Mouse (Mus musculus) layer of hippocampus, postnatal 25 days (tissue): Measurements from ENCODE around the gene Atg9b. TPM values are rescaled to one million over a fixed set of nuclear protein-coding genes. Genes with fewer than 3 reads are reported as not detected.

Experiments used
- DNase-seq, 2 experiments: peaks; one replicate each; pipeline ENCODE4 v3.0.0; 2022; ENCODE audit warnings: mixed read lengths in 2 of 2, low spot score in 1 of 2; ENCODE audit errors: extremely low spot score in 1 of 2
- total RNA-seq, 2 experiments: library from RNA; stranded (reverse); gene quantifications; 2 replicates each; pipeline ENCODE4 v1.2.3; 2021

The Atg9b gene
- total RNA-seq, 2 experiments from 2014 or later: 2.6 to 3.3 TPM

DNA sequence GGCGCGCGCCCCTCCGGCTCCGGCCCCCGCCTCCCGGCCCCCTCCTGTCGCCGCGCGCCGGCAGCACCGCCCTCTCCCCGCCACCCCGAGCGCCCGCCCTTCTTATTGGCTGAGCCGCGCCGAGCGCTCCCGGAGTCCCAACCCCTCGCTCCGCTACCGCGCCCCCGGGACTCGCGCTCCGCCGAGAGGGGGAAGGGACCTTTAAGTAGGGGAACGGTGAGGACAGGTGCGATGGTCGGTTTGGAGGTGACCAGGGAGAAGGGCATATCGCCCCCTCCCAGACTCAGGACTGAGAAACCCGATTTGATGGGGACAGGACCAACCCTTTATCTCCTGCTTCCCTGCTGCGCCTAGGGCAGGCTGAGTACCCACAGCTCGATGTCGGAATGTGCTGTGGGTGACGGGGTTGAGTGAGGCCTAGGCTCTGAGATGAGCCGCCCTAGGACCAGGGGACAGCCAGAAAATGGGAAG, 40.2 kb downstream of the Atg9b start:
- peak; percentile 79 to 80 for DNase-seq

DNA sequence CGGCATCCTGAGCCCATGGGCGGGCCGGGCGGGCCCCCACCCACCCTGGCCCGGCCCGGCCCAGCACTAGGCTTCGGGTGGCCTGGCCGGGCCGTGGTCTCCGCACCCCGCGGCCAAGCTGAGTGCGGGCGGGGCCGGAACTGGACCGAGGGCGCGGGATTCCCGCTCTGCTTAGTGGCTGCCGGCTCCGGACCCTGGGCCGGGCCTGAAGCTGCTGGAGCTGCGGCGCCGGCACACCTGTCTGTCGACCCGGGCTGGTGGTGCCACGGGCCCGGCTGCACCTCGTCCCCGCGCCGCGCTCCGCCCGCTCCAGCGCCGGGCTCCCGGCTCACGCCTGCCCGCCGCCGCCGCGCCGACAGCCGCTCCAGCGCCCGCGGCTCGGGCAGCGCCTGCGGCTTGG, 40.7 kb downstream of the Atg9b start, which contains the start of gene Kcnh2:
Gene Kcnh2 (minus strand): TSS at position 327 of the 400 bp plus-strand sequence.
- DNase-seq: no peak

DNA sequence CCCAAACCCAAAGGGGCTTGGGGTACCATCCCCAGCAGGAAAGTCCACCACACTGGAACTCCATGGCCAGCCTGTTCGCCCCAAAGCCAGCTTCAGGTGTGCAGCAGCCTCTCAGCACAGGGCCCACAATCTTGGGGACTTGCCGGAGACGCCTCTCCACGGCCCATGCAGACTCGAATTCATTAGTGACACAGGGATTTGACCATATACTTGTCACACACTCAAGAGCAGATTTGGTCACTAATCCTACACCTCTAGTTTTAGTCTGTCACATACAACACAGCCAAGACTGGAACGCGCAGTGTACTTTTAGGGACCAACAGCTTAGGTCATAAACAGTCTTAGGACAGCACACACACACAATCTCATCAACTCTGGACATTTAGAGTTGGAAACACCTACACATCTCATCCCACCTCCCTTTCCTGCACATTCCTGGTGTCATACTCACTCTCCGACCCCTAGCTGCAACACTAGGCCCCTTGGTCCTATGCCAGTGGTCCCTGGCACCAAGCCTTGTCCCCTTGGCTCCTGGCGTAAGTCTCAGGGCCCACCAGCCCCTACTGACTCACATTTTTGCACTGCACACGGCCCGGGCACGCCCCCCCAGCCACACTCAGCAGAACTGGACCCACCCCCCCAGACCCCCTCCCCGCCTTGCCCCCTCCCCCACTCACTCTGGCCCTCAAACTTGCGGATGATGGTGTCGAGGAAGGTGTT, 41.3 kb downstream of the Atg9b start:
- no peak for DNase-seq

DNA sequence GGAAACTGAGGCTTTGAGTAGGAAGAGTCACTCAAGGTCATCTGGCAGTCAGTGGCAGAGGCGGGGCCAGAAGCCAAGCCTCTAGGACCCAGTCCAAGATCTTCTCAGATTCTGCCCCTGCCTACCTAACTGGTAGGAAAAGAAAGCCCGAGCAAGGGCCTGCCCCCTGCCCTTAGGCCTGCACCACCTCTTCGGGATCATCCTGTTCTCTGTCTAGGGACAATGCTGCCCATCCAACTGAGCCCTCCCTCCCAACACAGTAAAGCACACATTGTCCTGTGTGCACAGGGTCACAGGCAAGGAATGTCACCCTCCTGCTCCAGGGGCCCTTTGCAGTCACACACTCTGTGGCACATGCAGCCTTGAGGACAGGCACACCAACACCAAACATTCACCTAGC, 41.9 kb downstream of the Atg9b start:
- DNase-seq: no peak

DNA sequence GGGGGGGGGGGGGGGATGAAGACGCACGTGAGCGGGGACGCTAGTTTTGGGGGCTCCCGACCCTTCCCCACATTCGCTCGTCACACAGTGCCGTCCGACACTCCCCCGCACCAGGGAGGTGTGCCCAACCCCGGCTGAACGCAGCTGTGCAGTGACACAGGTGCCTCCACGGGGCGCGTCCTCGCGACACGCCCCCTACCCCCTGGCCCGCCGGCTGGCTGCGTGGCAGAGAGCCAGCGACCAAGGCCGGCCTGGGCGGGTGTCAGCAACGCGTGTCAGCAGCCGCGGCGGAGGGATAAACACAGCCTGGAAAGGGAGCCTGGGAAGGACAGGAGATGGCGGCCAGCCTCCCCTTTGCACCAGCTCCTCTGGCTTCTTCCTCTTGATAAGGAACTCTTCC, 43.4 kb downstream of the Atg9b start:
- no peak for DNase-seq

DNA sequence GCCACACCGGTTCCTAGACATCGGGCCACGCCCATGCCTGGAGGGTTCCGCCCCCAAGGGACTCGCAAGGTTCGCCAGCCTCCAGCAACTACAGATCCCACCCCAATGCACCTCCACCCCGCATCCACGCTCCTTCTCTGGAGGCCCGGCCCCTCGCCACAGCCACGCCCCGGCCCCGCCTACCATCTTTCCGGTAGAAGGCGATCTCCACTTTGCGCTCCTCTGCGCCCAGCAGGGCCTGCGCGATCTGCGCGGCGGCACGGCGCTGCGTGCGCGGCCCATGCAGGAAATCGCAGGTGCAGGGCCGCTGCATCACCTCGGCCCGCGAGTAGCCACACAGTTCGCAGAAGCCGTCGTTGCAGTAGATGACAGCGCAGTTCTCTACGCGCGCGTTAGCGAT, 43.8 kb downstream of the Atg9b start:
- DNase-seq: peak; percentile 43 to 58

DNA sequence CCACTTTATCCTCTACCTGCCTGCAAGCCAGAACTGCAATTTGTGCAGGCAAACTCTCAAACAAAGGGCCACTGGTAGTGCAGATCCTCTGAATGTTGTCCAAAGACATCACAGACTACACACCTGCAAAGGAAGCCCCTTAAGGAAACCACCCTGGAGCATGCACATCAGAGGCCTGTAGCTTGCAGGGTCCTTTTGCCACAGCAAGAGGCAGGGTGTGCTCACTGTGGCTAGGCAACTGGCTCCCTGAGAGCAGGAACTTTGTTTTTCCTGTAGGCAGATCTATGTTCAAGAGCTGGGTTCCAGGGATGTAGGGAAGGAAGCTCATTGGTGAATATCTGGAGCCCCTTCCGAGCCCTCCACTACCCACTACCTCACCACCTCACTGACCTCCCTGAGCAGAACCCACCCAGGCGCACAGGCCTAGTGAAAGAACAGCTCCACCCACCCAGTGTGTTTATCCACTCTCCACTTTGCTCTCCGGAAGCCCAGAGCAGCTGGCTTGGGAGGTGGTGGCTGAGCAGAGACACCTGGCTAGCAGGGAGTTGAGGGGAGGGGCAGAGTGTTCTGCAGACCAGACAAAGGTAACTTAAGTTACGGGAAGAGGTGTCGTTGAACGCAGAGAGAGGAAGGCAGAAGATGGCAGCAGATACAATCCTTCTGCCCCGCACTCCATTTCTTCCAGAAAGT, 44.6 kb downstream of the Atg9b start:
- DNase-seq: no peak

DNA sequence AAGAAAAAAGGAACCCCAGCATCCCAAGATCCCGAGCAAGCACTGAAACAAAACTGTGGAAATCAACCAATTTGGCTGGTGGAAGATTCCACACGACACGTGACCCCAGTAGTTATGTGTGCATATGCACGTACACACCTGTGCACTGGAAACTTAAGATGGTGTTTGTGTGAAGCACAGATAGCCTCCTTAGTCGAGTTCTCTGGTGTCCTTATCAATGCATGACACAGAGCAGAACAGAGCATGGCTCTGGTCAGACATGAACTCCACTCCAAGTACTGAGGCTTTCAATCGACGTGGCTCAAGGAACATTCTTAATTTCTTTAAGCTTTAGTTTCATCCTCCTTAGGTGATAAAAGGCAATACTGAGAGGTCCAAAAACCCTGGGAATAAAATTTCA, 45.6 kb downstream of the Atg9b start:
- no peak for DNase-seq

DNA sequence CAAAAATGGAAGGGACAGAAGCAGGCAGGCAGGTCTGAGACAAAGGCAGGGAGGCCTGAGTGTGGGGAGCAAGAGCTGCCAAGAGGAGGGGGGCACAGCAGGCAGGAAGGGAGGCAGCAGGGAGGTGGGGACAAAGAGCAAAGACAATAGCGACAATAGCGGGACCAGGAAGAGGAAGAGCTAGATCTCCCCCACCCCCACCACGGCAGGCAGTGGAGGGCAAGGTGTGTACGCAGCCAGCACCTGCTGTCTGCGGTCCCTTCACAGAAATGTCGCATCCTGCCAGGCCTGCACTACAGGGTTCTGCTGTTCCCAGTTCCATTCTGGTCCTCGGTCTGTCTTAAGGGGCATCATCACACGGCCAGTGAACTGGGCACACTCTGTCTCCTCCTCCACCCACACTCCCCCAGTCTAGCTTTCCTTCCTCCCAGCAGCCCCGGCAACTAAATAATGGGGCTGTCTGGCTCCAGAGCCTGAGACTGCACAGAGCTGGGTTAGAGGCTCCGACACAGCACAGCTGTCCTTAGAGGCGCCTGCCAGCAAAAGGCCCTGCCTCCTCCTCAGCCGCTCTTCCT, 47.4 kb downstream of the Atg9b start:
- DNase-seq: no peak

DNA sequence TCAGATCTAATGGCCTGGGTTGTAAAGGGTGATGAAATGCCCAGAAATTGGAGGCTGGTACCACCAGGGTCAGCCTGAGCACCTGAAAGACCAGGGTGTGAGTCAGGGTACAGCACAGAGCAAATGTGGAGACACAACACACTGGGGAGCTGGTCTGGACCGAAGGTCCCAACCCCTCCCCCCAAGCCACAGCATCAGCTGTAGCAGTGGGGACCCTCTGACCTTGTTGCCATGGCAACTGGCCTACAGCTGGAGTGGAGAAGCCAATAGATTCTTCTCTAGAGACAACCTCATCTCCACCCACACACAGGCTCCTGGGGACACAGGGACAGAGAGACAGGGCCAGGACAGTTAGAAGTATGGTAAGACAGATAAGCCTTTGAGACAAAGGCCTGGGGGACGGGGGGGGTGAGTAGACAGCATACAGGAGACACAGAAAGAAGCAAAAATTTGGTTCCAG, 47.9 kb downstream of the Atg9b start:
- no peak for DNase-seq

DNA sequence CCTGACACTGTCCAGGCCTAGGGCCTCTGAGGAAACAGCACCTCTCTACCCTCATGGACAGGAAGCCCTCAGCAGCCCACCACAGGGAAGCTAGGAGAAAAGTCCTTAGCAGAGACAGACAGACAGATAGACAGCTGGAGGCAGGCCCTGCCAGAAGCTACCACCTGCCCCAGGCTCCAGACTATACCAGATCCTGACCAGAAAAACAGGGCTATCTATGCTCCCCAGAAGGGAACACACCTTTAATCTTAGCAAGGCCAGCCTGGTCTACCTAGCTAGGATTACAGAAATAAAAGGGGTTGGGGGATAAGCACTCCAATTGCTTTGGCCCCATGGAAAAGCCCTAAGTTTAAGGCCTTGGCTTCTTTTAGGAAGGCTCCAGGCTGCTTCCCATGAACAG, 48.6 kb downstream of the Atg9b start:
- DNase-seq: no peak

DNA sequence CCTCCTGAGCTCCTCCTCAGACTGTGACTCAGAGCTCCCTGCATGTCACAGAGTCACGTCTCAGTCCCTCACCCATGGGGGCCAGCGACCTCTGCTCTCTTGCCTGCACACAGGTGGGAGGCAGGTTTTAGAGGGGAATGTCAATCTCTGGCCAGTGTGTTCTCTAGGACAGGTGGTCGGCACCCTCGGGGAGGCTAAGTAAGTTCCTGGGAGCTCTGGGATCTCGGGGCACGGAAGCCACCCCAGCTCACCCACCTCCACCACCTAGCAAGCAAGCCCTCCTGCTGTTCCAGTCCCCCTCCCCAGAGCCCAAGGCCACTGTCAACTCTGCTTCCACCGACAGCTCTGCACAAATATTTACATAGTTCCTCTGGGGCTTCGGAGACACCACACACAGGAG, 49.0 kb downstream of the Atg9b start:
- DNase-seq: no peak

DNA sequence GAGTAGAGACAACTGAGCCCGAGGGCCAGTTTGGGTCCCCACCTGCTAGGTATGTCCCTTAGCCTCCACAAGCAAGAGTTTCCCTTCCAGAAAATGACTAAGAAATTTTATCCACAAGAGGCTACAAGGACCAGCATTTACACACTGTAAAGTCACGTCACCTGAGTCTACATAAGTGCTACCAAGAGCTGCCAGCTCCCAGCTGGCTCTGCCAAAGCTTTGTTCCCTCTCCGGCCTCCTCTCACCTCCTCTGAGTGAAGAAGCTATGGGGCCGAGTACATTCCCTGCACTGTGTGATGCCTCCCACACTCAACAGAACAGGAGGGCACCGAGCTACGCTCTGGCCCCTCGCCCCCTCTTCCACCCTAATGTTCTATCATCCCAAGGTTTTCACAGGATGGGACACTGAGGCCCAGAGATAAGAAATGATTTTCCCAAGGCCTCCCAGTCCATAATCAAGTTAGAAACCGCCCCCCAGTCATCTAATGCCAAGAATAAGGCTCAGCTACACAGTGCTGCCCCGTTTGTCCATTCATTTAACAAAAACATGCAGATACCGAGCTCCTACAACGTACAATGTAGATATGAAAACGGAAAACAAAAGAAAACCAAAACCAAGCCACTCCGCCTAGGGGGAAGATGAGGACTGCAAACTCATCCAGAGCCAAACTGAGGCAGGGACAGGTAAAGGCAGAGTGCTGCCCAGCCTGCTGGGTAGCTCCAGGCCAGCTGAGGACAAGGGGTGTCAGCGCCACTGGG, 49.6 kb downstream of the Atg9b start:
- DNase-seq: no peak

DNA sequence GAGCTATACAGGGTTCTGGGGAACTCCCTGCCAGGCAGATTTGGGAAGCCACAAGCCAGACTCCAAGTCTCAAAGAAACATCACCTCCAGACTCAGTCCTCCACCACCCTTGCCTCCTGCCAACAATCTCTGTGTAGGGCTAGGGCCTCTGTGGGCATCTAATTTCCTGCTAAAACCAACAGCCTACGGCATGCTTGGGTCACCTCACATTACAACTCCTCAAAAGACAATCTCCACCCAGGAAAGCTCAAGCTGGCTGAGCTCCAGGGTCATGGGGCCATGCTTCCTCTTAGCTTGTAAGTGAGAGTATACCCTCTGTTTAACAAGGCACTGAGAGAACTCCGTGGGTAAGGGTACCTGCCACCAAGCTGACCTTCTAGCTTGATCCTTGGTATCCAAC, 54.1 kb downstream of the Atg9b start:
- DNase-seq: no peak

DNA sequence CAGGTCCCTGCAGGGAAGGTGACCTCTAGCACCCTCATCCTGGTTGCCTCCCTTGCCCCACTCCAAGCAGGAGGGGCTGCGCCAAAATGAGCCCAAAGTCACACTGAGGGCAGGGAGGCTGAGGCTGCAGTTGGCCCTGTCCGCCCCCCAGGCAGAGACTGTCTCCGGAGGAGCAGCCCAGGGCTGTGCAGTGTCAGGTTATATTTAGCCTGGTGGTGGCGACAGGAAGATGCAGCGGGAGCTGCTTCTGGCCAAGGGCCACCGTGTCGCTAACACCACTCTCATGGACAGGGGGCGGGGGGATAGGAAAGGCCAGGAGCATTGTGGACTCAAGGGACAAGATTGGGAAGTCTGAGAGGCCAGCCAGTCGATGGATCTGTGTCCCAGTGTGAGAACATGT, 54.6 kb downstream of the Atg9b start:
- no peak for DNase-seq

DNA sequence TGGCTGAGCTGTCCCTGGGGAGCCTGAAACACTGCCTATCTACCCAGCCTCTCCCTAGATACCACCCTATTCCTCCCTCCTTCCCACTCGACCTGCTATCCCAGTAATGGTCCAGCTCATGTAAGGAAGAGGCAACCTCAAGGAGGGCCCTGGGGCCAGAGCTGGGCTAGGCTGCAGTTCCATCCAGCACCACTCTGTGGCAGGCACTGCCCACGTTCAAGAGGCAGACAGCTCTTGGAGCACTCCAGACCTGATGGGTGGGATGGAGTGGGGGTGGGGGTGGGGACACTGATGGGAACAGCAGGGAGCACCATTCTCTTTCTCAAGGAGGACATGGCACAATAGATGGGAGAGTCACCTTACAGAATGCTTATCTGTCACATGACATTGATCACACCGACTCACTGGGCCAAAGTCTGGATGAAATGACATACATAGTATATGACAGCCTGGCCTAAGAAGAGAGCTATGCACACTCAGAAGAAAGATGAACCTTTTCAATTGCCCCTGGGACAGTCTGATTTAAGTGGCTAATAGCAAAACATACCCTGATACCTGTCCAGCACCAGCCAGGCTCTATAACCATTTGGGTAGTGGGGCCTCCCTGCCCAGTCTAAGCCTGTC, 55.9 kb downstream of the Atg9b start:
- peak in 1 of 2 experiments; percentile 59 for DNase-seq

DNA sequence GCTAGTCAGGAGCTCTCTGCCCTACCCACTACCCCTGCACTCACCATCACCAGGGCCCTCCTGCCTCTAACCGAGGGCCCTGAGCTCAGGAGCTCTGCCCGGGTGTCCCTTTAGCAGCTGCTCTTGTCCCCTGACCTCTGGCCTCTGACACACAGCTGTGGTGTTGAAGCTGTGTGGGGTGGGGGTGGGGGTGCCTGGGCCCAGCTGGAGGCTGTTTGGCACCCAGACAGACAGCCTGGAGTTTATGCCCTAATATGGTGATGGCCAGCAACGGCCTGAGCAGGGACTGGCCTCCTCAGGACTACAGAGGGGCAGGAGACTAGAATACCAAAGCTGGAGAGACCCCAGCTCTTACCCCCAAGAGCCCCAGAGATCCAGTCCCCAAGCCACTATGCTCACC, 57.2 kb downstream of the Atg9b start:
- DNase-seq: no peak
